Mouse (Mus musculus) frontal cortex, postnatal 10 days (tissue): Measurements from ENCODE around the gene Slc25a4.
"Not testable (repeated sequence)": the region's sequence is repeated elsewhere in the genome, so short reads cannot be mapped to it uniquely, and the experiment has no call there.

Experiments used
- DNase-seq, 2 experiments: peaks; one replicate each; pipeline ENCODE4 v3.0.0; 2022; ENCODE audit warnings: low spot score in 2 of 2, mixed read lengths in 1 of 2

Gene Slc25a4

DNA sequence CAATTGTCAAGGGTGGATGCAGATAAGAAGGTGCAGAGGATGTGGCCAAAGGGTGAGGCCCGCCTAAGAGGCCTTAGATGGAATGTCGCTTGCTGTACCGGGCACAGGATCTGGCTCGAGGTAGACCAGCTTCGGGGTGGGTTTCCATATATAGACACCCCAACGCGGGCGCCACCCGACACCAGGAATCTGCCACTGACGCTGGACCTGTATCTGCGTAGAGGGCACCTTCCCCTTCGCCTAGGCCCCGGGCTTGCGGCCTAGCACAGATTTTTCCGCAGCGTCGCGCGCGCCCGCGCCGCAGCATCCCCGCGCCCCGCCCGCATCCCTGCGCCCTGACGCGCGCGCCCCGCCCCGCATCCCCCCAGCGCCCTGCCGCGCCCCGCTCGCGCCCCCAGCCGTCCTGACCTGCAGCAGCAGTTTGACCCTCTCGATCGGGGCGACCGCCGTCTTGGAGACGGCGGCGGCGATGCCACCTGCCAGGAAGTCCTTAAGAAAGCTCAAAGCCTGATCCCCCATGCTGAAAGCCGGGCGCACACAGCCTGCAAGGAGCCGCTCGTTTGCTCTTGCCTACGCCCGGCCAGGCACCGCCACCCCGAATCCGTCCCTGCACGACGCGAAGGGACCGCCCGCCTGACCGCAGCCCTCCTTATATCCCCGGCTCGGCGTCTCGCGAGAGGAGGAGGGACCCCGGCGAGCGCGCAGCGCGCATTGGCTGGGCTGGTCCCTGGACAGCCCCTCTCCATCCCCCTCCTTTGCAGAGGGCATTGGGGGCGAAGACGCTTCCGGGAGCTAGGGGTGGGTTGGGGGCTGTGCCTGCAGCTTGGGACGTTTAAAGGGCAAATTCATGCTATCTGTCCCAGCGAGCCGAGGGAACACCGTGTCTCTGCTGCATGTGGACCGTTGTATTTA, at the start of gene Slc25a4:
Gene Slc25a4, minus strand, starts transcription at position 881 of the 912 bp plus-strand sequence.
- DNase-seq, result peak; percentile 96 to 97

DNA sequence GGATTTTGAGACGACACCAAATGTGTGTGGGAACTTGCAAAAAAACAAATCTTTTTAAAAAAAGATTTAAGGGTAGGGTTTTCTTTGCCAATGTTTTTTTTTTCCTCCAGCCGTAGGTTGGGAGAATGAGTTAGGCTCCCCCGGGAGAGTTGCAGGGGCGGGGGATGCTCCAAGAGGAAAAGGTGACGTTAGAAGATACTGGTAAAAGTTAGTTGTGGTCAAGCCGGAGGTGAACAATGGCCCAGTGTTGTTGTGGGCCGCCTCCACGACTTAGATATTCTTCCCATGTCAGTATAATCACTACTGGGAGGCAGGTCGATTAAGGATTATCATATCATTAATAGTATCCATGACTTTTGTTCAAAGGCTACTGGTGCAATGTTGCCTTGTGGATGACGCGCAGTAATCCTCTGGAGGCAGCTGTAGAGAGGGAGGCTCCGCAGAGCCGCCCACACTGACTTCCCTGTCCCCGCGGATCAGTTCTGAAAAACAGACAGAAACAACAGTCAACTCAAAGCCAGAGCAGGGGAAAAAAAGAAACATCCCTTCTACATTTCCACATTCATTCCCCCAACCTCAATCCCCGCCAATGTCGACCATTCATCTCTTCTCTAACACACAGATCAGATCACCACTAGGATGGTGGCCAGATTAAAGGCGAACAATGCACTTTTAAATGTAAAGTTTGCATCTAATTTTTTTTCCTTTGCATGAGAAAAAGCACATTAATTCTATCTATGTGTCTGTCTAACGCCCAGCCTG, 47.0 kb upstream of the Slc25a4 start:
- no peak for DNase-seq

- DNase-seq, result no peak
Observed at GRCm38 (mm10) chr8:46252456-46252855, 41.4 kb upstream of the Slc25a4 start.

DNA sequence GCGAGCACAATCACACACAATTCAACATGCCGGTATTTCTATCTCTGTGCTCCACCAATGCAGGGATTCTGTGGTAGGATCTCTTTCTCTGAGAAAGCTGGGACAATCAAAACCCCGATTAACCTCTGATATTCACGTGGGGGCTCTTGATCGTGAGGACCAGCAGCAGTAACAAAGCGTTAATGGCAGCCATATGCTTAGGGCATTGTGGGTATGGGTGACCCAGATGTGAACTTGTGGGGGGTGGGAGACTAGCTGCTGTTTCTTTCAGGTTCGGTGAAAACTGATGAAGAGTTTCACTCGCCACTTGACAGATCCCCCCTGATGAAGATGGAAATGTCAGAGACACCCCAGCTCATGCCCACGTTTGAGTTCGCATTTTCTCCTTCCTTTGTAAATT, 40.5 kb upstream of the Slc25a4 start:
- DNase-seq, result no peak

DNA sequence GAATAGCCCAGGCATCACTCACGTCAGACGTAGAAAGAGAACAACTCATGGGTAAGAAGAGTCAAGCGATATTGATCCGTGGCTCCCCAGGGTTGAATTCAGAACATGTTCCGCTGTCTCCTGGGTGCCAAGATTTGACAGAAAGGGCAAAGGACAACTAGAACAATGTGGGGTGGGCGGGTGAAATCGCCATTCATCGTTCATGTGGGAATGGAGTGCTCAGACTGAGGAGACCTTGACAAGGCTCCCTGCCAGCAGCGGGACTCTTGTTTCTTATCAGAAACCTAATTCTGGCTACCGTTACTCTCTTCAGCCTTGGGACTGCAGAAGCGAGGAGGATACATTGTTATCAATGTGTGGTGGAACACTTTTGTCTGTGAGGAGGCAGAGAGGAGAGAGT, 35.3 kb upstream of the Slc25a4 start:
- no peak for DNase-seq

DNA sequence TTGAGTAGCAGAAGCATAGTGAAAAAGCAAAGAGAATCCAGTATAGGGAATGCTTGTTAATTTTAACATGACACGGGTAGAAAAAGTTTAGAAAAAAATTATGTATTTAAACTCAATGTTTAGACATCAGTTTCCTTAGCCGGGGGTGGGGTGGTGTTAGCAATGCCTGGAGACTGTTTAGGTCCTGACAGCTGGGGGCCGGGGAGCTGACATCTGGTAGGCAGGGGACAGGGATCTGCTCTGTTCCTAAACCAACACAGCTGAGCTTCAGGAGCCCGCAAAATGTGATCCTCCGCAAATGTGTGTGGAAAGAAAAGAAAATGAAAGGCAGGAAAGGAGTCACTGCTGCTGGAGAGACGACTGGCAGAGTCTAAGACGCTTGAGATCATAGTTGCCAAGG, 31.9 kb upstream of the Slc25a4 start:
- no peak for DNase-seq

GRCm38 (mm10) chr8:46241568-46242374, 30.7 kb upstream of the Slc25a4 start:
- DNase-seq, result peak; percentile 28 to 70

- DNase-seq, result no peak
Observed at GRCm38 (mm10) chr8:46236441-46237223, 25.5 kb upstream of the Slc25a4 start.

DNA sequence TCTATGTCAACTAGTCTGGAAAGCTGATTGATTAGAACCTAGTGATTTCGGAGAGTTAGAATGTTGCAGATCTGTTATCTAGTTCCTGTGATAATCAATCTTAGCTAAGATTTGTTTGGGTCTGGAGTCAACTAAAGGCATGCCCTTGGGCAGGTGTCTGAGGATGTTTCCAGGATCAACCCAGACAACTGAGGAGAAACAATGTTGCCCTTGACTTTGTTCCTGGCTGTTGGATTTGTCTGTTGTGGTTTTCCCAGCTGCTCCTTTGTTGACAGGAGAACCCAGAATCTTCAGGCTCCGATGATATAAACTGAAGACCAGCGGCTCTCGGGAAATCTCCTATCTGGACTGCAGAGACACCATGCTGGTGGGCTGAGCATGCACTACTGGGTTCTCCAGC, 23.7 kb upstream of the Slc25a4 start:
- no peak for DNase-seq

GRCm38 (mm10) chr8:46232798-46233197, 21.7 kb upstream of the Slc25a4 start:
- no peak for DNase-seq

DNA sequence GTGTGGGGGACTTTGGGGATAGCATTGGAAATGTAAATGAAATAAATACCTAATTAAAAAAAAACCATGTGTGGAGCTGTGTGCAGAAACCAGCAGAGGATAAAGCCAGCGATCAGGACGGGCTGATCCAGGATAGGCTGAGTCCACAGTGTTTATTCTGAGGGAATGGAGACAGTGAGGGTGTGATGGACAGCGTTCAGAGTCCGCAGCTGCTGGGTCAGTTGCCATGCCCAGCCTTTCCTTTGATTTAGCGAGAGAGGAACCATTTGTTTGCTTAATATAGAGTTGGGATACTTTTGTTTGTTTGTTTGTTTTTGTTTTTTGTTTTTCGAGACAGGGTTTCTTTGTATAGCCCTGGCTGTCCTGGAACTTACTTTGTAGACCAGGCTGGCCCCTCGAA, 20.9 kb upstream of the Slc25a4 start:
- not testable (repeated sequence) for DNase-seq

DNA sequence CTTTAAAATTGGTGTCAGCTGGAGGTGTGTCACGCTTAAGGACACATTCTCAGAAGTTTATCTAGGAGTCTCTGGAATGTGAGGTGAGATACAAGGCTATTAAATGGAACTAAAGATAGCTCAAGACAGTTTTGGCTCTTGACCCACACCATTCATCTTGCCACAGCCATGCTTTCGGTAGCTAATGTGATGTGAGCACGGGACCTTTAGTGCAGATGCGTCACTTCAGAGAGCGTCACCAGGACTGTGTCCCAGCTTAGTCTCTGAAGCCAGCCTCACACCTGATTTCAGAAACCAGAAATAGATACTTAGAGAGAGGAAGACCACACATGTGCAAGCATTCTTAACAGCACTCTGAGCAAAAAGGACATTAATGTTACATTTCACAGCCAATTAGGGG, 15.5 kb upstream of the Slc25a4 start:
- no peak for DNase-seq

- no peak for DNase-seq
Observed at GRCm38 (mm10) chr8:46225501-46225900, 14.4 kb upstream of the Slc25a4 start.

DNA sequence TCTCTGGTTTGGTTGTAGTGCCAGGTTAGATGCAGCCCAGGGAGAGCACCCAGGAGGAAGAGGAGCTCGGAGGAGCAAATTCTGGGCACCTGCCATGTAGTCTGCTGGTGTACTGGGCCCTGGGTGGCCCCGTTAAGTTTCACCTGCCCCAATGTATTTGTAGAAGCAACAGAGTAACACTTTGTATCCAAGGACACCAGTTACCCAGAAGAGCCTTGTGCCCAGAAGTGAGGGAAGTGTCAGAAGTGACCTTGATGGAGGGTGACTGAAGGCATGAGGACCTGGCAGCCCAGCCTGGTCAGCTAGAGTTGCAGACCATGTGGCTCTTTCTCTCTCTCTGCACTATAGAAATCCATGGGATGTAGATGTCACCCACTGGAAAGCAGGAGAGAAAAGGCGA, 9.5 kb upstream of the Slc25a4 start:
- no peak for DNase-seq

DNA sequence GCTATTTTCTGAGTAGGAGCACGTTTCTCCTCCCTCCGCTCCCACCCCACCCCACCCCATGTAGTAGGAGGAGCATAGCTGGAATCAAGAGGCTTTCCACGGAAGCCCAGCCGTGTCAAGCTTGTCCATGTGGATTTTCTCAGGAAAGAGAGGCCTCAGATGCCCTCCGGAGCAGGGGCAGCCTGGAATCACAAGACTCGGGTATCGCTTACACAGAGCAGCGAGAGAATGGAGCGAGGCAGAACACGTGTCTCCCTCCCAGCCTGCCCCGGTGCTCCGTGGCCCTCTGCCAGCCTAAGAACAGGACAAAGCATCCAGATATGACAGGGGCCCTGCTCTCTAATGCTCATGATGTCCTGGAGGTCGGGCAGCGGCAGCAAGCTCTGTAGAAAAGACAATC, 5.8 kb upstream of the Slc25a4 start:
- peak; percentile 47 to 63 for DNase-seq

DNA sequence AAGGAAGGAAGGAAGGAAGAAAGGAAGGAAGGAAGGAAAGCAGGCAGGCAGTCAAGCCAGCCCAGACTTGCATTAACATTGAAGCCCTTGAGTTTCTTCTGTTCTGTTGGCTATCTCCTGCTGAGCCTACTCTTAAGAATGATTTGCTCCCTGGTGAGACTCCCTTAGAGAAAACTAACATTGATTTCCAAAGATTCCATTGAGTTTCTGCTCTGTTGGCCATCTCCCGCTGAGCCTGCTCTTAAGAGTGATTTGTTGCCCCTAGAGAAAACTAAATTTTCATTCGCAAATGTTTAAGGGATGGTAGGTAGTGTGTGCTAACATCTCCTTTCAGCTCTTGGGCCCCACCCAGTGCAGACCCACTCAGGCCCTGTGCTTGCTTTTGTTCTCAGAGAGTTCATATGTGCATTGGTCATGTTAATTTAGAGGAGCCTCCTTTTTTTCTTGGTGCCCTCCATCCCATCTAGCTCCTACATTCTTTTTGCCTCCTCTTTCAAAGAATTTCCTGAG, 2.9 kb upstream of the Slc25a4 start:
- no peak for DNase-seq

DNA sequence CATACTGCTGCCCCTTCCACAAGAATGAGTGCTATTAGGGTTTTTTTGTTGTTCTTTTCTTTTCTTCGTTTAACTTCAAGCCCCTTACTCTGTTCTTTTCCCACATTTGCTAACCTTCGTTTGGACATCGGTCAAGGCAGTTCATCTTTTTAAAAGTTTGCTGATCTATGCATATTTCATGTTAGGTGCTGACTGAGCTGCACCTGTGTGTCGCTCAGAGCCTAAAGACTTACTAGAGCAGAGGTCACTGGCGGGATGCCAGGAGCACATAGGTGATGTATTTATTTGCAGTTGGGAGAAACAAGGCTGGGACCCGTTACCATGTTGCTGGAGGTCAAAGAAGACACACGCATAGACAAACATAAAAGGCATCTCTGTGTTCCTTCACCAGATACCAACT, 1.1 kb upstream of the Slc25a4 start:
- DNase-seq, result no peak

DNA sequence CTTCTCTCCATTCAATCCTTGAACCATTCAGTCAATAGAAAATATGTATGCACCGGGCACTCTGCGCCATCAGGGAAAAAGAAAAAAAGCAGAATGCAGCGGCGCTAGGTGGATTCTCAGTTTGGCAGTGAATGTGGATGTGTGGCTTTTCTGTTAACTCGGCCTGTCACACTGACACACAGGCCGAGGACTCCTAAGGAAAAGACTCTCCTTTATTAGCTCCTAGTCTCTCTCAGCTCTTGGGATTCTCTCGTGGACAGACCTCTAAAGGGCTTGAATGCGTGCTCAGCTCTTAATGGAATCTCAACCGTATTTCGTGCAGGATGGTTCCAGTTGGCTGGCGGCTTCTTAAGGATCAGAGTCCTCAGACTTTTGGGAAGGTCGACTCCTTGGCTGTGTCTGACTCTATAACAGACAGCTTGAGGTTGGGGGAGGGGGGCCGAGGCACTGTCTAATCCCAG, 557 bp upstream of the Slc25a4 start:
- DNase-seq, result no peak

- no peak for DNase-seq
Observed at GRCm38 (mm10) chr8:46209057-46209456, 2.0 kb downstream of the Slc25a4 start.

DNA sequence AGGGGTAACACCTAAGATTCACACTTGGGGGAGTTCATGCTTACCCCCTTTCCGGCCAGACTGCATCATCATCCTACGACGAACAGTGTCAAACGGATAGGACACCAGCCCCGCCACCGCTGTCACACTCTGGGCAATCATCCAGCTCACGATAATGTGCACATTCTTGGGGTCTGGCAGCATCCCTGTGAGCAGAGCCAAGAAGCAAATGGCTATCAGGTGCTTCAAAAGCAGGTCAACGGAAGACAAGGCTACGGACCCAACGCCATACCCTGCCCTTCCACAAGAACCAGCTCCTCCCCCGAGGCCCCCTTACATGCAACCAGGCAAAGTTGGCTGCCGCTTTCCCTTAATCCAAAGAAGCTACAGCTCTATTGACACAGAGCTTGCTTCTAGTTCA, 2.7 kb downstream of the Slc25a4 start:
- peak in 1 of 2 experiments; percentile 46 for DNase-seq

GRCm38 (mm10) chr8:46206107-46206506, 5.0 kb downstream of the Slc25a4 start:
- no peak for DNase-seq
